Mouse (Mus musculus) olfactory bulb, adult 2 months (tissue): Measurements from ENCODE around the gene Ampd2.

Experiments
- CTCF ChIP-seq: fragments of 200-500 bp; IDR thresholded peaks from 2 replicates; pipeline ENCODE4 v1.5.1; 2012; ENCODE audit warnings: low read depth, mild to moderate bottlenecking, low read length, moderate library complexity; ENCODE audit not compliant: insufficient read depth
- POLR2A ChIP-seq: fragments of 200-500 bp; IDR thresholded peaks from 2 replicates; pipeline ENCODE4 v1.6.1; 2012; ENCODE audit warnings: mild to moderate bottlenecking, low read depth, low read length, moderate library complexity; ENCODE audit not compliant: insufficient read depth

- no peak for TF ChIP-seq POLR2A
- TF ChIP-seq CTCF = no peak
Observed at GRCm38 (mm10) chr3:108048306-108048705, 38.1 kb downstream of the Ampd2 start.
